Mouse (Mus musculus) ovary, postnatal 14 days (tissue): ENCODE data around the gene Slc8a3.
A peak's percentile ranks its signal among the peaks of the same experiment; 100 is the strongest.

Experiments used
- DNase-seq: peaks from one replicate; pipeline ENCODE4 v3.0.0; 2022; ENCODE audit warnings: low spot score

Gene Slc8a3

GRCm38 (mm10) chr12:81237158-81237557, 95.8 kb downstream of the Slc8a3 start:
- DNase-seq, result no peak

GRCm38 (mm10) chr12:81235456-81236330, 97.3 kb downstream of the Slc8a3 start:
- DNase-seq, result no peak

- no peak for DNase-seq
Measured at GRCm38 (mm10) chr12:81233746-81234380, 99.1 kb downstream of the Slc8a3 start.

- DNase-seq, result no peak
Measured at GRCm38 (mm10) chr12:81227767-81228460, 105.1 kb downstream of the Slc8a3 start.

GRCm38 (mm10) chr12:81226590-81226989, 106.4 kb downstream of the Slc8a3 start:
- DNase-seq, result no peak

- no peak for DNase-seq
Measured at GRCm38 (mm10) chr12:81225966-81226577, 106.9 kb downstream of the Slc8a3 start.

- DNase-seq, result no peak
Measured at GRCm38 (mm10) chr12:81224843-81225242, 108.1 kb downstream of the Slc8a3 start.

GRCm38 (mm10) chr12:81223276-81223675, 109.7 kb downstream of the Slc8a3 start:
- DNase-seq, result no peak

GRCm38 (mm10) chr12:81219339-81219738, 113.6 kb downstream of the Slc8a3 start:
- no peak for DNase-seq

GRCm38 (mm10) chr12:81208559-81208958, 124.4 kb downstream of the Slc8a3 start:
- DNase-seq, result no peak

- peak; percentile 36 for DNase-seq
Measured at GRCm38 (mm10) chr12:81205619-81206560, 127.1 kb downstream of the Slc8a3 start.

- DNase-seq, result no peak
Measured at GRCm38 (mm10) chr12:81203226-81203625, 129.8 kb downstream of the Slc8a3 start.

GRCm38 (mm10) chr12:81199280-81199955, 133.6 kb downstream of the Slc8a3 start:
- DNase-seq, result peak; percentile 48

- DNase-seq, result no peak
Measured at GRCm38 (mm10) chr12:81197468-81198075, 135.4 kb downstream of the Slc8a3 start.

GRCm38 (mm10) chr12:81193968-81194367, 139.0 kb downstream of the Slc8a3 start:
- no peak for DNase-seq

GRCm38 (mm10) chr12:81189636-81190035, 143.3 kb downstream of the Slc8a3 start:
- DNase-seq, result no peak

GRCm38 (mm10) chr12:81188996-81189395, 144.0 kb downstream of the Slc8a3 start:
- DNase-seq, result no peak

GRCm38 (mm10) chr12:81188423-81188822, 144.6 kb downstream of the Slc8a3 start:
- no peak for DNase-seq

GRCm38 (mm10) chr12:81186668-81187067, 146.3 kb downstream of the Slc8a3 start:
- no peak for DNase-seq

- DNase-seq, result no peak
Measured at GRCm38 (mm10) chr12:81186081-81186480, 146.9 kb downstream of the Slc8a3 start.
